Mouse (Mus musculus) stomach, postnatal 0 days (tissue): Measurements from ENCODE around the gene Snx20.

Experiments
- CTCF ChIP-seq: IDR thresholded peaks from 2 replicates; pipeline ENCODE4 v1.5.1; 2016; ENCODE audit warnings: antibody characterized with exemption, low read depth, mild to moderate bottlenecking, moderate library complexity
- EP300 ChIP-seq: optimal IDR thresholded peaks from 2 replicates; pipeline ENCODE3; 2016; ENCODE audit warnings: antibody characterized with exemption

DNA sequence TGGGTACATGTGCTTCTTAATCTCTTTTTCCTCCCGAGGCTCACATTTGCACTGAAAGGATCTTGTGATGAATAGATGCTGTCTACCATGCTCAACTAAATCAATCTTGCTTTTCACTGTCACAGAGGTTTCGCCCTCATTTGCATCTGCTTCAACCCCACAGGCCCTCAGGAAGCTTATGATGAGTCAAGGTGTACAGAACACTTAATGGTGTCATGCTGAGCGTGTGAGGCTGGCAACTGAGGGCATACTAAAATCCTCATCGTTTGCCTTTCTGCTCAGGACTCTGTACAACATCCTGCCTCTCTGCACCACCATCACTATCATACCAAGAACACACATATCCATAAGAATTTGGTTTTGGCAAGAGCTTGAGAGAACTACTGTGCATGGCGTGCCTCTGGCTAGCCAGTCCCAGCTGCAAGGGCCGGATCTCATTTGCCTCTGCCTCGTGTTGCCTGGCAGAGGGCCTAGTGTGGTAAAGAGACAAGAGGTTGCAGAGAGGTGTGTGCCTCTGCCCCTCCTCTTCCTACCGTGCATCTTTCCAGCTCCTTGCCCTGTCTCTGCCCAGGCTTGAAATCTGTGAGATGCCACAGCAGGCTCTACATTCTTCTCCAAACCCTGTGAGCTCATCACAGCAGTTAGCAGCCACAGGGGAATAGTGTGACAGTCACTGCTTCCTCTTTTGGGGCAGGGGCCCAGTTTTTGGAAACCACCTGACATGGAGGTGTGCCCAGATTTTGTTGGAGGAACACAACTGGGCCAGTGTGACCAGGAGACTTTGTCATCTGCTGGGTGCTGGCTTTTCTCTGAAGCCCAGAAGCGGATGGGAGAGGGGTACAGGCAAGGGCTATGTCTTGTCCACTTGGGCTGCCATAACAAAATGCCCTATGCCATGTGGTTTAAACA lies 1.4 kb upstream of the Snx20 start:
- TF ChIP-seq CTCF = no peak
- no peak for TF ChIP-seq EP300
